Mouse (Mus musculus) Patski (cell line): ENCODE data around the gene Gm38655. TPM values are rescaled to one million over a fixed set of nuclear protein-coding genes. Genes with fewer than 3 reads are reported as not detected.

Experiments
- ATAC-seq: fragments of 100-300 bp; one replicate; pipeline ENCODE4 v1.8.0; 2021
- CTCF ChIA-PET: fragments of 350-600 bp; sonication (Branson Sonifier 250); formaldehyde crosslinking; loops from one replicate; lab custom pipeline; 2022; ENCODE audit warnings: inconsistent platforms; lab: Charles Lee
- POLR2A ChIA-PET: fragments of 350-600 bp; sonication (Branson Sonifier 250); formaldehyde crosslinking; loops from one replicate; lab custom pipeline; 2022; ENCODE audit warnings: antibody characterized with exemption, inconsistent platforms; lab: Charles Lee
- DNase-seq: peaks from one replicate; pipeline ENCODE4 v3.0.0-alpha.2; 2011; ENCODE audit warnings: low read depth, low spot score
- H3K27me3 ChIP-seq: fragments of 371-371 bp; one replicate; pipeline ENCODE4 v1.5.1; 2021
- CTCF ChIP-seq: fragments of 100-300 bp; IDR thresholded peaks from one replicate; pipeline ENCODE4 v1.5.1; 2021
- in situ Hi-C: fragments of 300-500 bp; cut with MboI; formaldehyde crosslinking; loops from 3 replicates; pipeline ENCODE4 v1.11.1; 2018; ENCODE audit warnings: low pct_unique_long_range_greater_than_20kb, mixed read lengths
- polyA plus RNA-seq: library from polyadenylated mRNA; unstranded; gene quantifications from one replicate; pipeline ENCODE4 v1.2.3, GENCODE M21; 2021

Gm38655 gene
- polyA plus RNA-seq, 1 experiment from 2014 or later = not detected

DNA sequence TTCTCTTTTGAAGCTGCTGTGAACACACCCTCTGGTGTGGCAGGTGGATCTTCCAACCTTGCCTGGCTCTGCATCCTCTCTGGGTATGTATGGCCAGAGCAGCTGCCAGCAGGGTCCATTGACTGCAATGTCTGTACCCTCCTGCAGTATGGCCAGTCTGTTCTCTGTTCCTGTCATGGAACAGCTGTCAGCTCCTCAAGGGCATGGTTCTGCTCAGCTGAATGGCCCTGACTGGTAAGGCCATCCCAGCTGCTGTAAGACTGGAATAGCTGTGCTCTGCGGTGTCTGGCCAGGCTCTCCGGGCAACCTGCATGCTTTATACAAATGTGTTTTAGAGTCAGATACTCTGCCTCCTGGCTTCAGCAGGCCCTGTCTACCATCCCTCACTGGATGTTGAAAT is 5.6 kb downstream of the Gm38655 start:
- ATAC-seq (no peak), DNase-seq (no peak)
- H3K27me3 ChIP-seq = no peaks in the 10 kb centered on the region
- POLR2A ChIA-PET = no interaction called here
- CTCF ChIA-PET = no interaction called here
- in situ Hi-C loops = no loop called here
- TF ChIP-seq CTCF = no peak

DNA sequence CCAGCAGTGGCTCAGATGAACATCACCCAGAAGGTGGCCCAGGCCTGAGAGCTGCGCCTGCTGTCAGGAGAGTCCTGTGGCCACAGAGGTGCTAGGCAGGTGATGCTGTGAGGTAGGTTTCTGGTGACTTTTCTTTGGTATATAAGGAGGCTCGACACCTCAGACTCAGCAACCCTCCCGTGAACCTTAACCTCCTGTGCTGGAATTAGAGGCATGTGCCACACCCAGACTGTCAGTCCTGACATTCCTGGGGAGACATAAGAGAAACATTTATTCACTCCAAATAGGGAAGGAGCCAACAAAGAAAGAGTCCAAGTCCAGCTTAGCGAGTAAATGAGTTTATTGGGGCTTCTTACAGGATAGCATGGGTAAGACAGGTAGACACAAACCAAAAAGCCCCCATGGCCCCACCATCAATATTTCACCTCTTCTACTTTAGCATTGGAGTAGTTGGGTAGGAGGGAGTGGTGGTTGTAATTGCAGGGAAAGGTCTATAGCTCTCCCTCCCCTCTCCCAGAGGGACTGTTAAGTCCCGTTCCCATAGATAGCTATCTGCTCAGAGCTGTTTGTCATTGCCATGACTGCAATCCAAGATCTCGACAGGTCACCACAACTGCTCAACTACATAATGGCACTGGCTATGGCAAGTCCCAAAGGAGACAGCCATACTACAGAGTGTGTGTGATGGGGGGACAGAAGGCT is 9.2 kb downstream of the Gm38655 start:
- no peak for TF ChIP-seq CTCF
- DNase-seq (no peak), ATAC-seq (no peak)
- in situ Hi-C loops = no loop called here
- POLR2A ChIA-PET = no interaction called here
- no peaks in the 10 kb centered on the region for H3K27me3 ChIP-seq
- CTCF ChIA-PET = no interaction called here

DNA sequence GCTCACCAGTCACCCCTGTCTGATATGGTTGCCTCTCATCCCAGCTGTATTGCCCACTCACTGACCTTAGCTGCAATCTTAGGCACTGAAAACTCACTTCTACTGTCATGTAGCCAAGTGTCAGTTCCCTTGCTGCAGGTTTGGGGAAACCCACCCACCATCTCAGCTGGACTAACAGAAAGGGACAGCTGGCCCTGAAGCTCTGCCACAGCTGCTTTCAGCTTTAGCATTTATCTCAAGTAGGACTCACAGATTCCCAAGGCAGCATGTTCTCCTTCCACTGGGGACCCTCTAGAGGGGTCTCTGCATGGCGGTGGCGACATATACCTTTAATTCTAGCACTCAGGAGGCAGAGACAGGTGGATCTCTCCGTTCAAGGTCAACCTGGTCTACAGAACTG is 10.5 kb downstream of the Gm38655 start:
- in situ Hi-C loops = no loop called here
- DNase-seq (no peak), ATAC-seq (no peak)
- CTCF ChIA-PET = no interaction called here
- H3K27me3 ChIP-seq = no peaks in the 10 kb centered on the region
- no peak for TF ChIP-seq CTCF
- POLR2A ChIA-PET = no interaction called here

DNA sequence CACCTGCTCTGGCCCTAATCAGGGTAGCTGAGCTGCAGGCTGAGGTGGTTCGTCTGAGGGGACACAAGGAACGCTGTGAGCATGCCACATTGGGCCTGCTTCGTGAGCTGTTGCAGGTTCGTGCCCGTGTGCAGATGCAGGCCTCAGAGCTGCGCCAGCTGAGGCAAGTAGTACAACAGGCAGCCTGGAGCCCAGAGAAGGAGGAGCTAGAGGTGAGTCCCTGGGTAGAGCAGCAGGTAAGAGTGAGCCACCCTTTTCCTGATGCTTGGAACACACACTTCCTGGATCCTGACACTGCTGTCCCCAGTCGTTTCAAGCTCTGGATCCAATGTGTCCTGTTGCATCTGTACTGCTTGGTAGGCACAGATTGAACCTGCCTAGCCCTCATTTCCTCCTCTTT is 11.9 kb downstream of the Gm38655 start:
- in situ Hi-C loops = no loop called here
- ChIA-PET CTCF (interaction anchor here (1.5 kb wide), 1 partner anchor 21 kb away, joined by 3 read pairs; the partner anchor contains the start of gene BC003965), POLR2A (interaction anchor here (1.4 kb wide), 1 partner anchor 8 kb away, joined by 3 read pairs; no protein-coding TSS in a partner anchor)
- no peak for TF ChIP-seq CTCF
- H3K27me3 ChIP-seq = no peaks in the 10 kb centered on the region
- ATAC-seq (no peak), DNase-seq (no peak)

DNA sequence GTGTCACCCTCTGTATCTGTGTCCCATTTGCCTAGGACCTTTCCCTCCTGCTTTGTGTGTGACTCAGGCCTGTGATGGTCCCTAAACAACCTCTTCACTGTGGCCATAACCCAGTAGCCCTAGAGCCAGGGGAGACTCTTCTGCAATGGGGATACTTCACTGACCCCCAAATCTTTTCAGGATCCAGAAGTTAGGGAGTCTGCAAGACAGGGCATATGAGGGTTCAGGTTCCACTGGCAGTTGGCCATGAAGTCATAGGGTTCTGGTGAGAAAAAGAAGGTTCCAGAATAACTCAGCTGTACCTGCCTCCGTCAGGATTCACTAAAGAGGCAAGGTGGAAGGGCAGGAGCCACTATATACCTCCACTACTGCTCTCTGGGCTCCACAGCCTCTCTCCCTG is 13.1 kb downstream of the Gm38655 start, which contains the start of gene Ccdc154:
TSS of gene Ccdc154 (plus strand) at position 301 of the 400 bp plus-strand sequence.
- ChIA-PET CTCF (interaction anchor here (1.5 kb wide), 1 partner anchor 22 kb away, joined by 3 read pairs; the partner anchor contains the start of gene BC003965), POLR2A (no interaction called here)
- in situ Hi-C loops = no loop called here
- TF ChIP-seq CTCF = no peak
- no peaks in the 10 kb centered on the region for H3K27me3 ChIP-seq
- DNase-seq = no peak
- ATAC-seq = no peak

DNA sequence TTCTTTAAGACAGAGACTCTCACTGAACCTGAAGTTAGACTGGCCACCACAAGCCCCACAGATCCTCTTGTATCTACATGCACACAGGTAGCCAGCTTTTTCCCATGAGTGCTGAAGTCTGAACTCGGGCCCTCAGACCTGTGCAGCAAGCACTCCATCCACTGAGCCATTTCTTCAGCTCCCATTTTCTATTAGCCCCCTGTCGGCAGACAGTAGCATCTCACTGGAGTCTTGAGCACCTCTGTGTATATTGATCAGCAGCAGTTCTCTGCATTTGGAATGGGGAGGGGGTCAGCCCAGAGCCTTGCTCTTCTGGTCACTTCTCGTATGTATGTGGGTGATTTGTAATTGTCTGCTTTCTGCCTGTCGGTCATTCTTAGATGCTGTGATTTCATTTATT is 35.3 kb downstream of the Gm38655 start:
- DNase-seq = no peak
- TF ChIP-seq CTCF = no peak
- CTCF ChIA-PET = interaction anchor here (1.3 to 1.8 kb wide), 3 partner anchors 10 to 28 kb away, joined by 3 to 5 read pairs (median 3); no protein-coding TSS in a partner anchor
- POLR2A ChIA-PET = no interaction called here
- H3K27me3 ChIP-seq = no peaks in the 10 kb centered on the region
- ATAC-seq = no peak
- in situ Hi-C loops = no loop called here

DNA sequence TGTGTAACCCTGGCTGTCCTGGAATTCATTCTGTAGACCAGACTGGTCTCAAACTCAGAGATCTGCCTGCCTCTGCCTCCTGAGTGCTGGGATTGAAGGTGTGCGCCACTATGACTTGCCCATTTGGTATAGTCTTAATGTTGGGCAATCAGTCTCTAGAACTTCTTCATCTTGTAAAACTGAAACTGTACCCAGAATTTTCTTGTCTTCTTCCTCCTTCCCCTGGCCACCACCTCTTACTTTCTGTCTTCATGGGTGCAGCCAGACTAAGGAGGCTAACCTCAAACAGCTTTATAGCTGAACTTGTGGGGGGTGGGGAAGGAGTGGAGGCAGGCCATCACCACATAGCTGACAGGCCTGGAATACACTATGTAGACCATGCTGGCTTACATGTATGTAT is 36.5 kb downstream of the Gm38655 start:
- no peak for TF ChIP-seq CTCF
- ATAC-seq (no peak), DNase-seq (no peak)
- in situ Hi-C loops = no loop called here
- ChIA-PET CTCF (interaction anchor here (1.8 kb wide), 1 partner anchor 22 kb away, joined by 5 read pairs; no protein-coding TSS in a partner anchor), POLR2A (no interaction called here)
- H3K27me3 ChIP-seq = no peaks in the 10 kb centered on the region

DNA sequence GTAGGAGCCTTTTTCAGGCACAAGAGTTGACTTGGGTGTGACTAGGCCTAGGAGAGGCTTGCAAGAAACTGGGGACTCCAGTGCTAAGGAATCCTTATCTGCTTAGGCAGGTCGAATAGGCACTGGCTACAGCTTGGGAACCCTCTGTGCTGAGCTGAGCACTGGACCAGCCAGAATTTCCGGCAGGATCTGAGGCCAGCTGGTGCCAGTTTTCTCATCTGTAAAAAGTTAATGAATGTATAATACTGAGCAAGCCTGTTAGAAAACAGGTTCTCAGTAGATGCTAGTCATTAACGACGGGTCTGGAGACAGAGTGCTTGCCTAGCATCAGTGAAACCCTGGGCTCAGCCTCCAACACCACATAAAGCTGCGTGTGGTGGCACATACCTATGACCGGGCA is 39.6 kb downstream of the Gm38655 start:
- in situ Hi-C loops = no loop called here
- no peak for TF ChIP-seq CTCF
- H3K27me3 ChIP-seq = no peaks in the 10 kb centered on the region
- ATAC-seq (no peak), DNase-seq (no peak)
- POLR2A ChIA-PET = no interaction called here
- CTCF ChIA-PET = interaction anchor here (0.9 to 1.4 kb wide), 2 partner anchors 9 to 18 kb away, joined by 3 to 6 read pairs; no protein-coding TSS in a partner anchor

DNA sequence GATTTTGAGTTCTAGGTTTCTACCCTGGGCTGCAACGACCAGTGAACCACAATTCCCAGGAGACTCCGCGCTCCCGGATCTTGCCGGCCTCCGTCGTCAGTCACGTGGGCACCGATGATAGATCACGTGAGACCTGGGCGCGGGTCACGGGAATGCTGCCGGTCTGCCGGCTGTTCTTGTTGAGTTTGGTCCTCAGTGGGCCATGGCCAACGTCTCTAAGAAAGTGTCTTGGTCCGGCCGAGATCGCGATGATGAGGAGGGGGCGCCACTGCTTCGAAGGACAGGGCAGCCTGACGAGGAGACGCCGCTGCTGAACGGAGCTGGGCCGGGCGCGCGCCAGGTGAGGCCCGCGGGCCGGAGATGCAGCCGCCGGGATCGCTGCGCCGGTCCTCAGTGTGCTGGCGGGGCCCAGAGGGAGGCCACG is 42.0 kb downstream of the Gm38655 start, which contains the start of gene Clcn7:
TSS of gene Clcn7 (plus strand) at position 117 of the 424 bp plus-strand sequence.
- DNase-seq (peak; percentile 53), ATAC-seq (no peak)

DNA sequence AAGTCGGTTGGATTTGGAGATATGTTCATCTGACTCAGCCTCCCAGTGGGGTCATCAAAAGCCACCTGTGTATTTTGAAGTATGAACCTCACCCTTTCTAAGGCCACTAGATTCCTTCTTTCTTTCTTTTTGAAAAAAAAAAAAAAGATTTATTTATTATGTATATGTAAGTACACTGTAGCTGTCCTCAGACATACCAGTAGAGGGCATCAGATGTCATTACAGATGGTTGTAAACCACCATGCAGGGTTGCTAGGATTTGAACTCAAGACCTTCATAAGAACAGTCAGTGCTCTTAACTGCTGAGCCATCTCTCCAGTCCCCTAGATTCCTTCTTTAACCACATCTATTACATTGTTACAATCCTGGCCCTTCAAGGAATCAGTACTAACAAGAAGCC is 45.2 kb downstream of the Gm38655 start:
- no peaks in the 10 kb centered on the region for H3K27me3 ChIP-seq
- in situ Hi-C loops = no loop called here
- POLR2A ChIA-PET = no interaction called here
- DNase-seq (no peak), ATAC-seq (no peak)
- CTCF ChIA-PET = interaction anchor here (0.8 to 1.3 kb wide), 2 partner anchors 10 kb away, joined by 3 read pairs; partner anchors contain the start of gene Ptx4
- no peak for TF ChIP-seq CTCF

More for the DNA sequence above, 42.0 kb downstream of the Gm38655 start, which contains the start of gene Clcn7:
- TF ChIP-seq CTCF = no peak
- H3K27me3 ChIP-seq = no peaks in the 10 kb centered on the region
- in situ Hi-C loops = no loop called here
- POLR2A ChIA-PET = no interaction called here
- CTCF ChIA-PET = no interaction called here

DNA sequence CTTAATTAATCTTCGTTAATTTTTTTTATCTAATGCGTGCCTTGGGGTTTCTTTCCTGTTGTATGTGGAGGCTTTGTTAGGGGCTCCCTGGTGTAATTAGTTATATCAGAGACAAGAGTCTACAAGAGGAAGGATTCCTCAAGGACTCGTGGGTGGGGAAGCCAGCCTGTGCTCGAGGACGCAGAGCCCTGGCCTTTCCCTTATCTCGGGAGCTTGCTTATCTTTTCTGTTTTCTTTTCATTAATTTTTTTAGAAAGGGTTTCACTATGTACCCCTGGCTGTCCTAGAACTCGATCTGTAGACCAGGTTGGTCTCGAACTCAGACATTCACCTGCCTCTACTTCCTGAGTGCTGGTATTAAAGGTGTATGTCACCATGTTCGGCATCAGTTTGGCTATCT is 47.6 kb downstream of the Gm38655 start:
- CTCF ChIA-PET = interaction anchor here (1.4 to 2.1 kb wide), 2 partner anchors 8 to 10 kb away, joined by 3 to 7 read pairs; no protein-coding TSS in a partner anchor
- no peak for ATAC-seq
- in situ Hi-C loops = no loop called here
- no peak for TF ChIP-seq CTCF
- no peak for DNase-seq
- H3K27me3 ChIP-seq = no peaks in the 10 kb centered on the region
- POLR2A ChIA-PET = interaction anchor here (1.2 to 1.5 kb wide), 2 partner anchors 11 to 57 kb away, joined by 4 read pairs; partner anchors contain the start of genes BC003965 and Telo2
